Mouse (Mus musculus) lung, postnatal 4 days (tissue): ENCODE results near the gene Aoah.

ENCODE experiments used
- DNase-seq, 2 experiments: peaks; one replicate each; pipeline ENCODE4 v3.0.0; 2021

The Aoah gene

DNA sequence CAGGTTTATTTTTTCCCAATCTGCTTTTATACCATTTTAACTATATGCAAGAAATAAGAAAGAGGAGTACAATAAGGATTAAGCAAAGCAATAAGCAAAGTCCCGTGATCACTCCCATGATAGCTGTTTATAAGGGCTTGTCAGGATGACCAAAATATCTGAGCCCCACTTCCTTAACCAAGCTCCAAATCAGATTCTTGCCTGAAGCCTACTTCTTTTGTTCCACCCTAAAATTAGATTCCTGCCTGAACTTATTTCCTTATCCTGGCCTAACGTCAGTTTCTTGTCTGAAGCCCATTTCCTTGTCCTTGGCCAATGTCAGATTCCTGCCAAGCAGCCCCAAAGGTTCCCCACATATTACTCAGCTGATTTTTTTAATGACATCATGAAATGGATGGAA lies 288.8 kb downstream of the Aoah start:
- no peak for DNase-seq
